In genomic region chr3:147716391-147716790, GRCm38 (mm10) we compare ENCODE assay signal across 24 mouse cellular contexts.
"Had no signal": no experiment of that assay in that cellular context is flagged by ENCODE, and none has a peak within 500 bp of the region (broad histone marks: within the 10 kb centered on the region; RNA-seq: fewer than 3 reads in every experiment).

No protein-coding gene starts in this region.

- H3K27me3 ChIP-seq: heart, embryonic 12.5 days; hindbrain, embryonic 13.5 days; hindbrain, embryonic 15.5 days; intestine, embryonic 15.5 days; limb, embryonic 12.5 days; limb, embryonic 15.5 days; liver, embryonic 12.5 days had no signal

- H3K9ac ChIP-seq: heart, embryonic 12.5 days; hindbrain, embryonic 13.5 days; hindbrain, embryonic 15.5 days; intestine, embryonic 15.5 days; limb, embryonic 12.5 days; limb, embryonic 15.5 days; liver, embryonic 12.5 days had no signal

- ATAC-seq: inflammation-experienced regulatory T-cells, adult 6 months; intestine, embryonic 15.5 days; intestine, postnatal 0 days; liver, embryonic 12.5 days had no signal

- DNase-seq: gastrocnemius, adult 2 months; gastrocnemius, postnatal 10 days; gastrocnemius, postnatal 25 days; heart, adult 18-20 months; heart, postnatal 10 days; heart, postnatal 4 days; kidney, adult 18-20 months; kidney, adult 8-10 months; kidney, postnatal 10 days; kidney, postnatal 25 days; kidney, postnatal 4 days; left cerebral cortex, postnatal 4 days had no signal

- H3K27ac ChIP-seq: gastrocnemius, adult 2 months; heart, embryonic 10.5 days; hindbrain, embryonic 13.5 days; hindbrain, embryonic 15.5 days; intestine, embryonic 15.5 days; layer of hippocampus, adult 2 months; left cerebral cortex, adult 2 months; limb, embryonic 12.5 days; limb, embryonic 15.5 days; liver, embryonic 12.5 days had no signal

- H3K4me2 ChIP-seq: heart, embryonic 12.5 days; hindbrain, embryonic 13.5 days; hindbrain, embryonic 15.5 days; intestine, embryonic 15.5 days; limb, embryonic 12.5 days; limb, embryonic 15.5 days; liver, embryonic 12.5 days had no signal

- H3K9me3 ChIP-seq: heart, embryonic 10.5 days; heart, embryonic 12.5 days; hindbrain, embryonic 13.5 days; hindbrain, embryonic 15.5 days; intestine, embryonic 15.5 days; limb, embryonic 15.5 days; liver, embryonic 12.5 days had no signal

- H3K4me3 ChIP-seq: gastrocnemius, adult 2 months; heart, embryonic 10.5 days; heart, embryonic 12.5 days; hindbrain, embryonic 13.5 days; hindbrain, embryonic 15.5 days; intestine, embryonic 15.5 days; layer of hippocampus, adult 2 months; left cerebral cortex, adult 2 months; limb, embryonic 12.5 days; limb, embryonic 15.5 days; liver, embryonic 12.5 days had no signal

- H3K4me1 ChIP-seq: heart, embryonic 10.5 days; heart, embryonic 12.5 days; hindbrain, embryonic 13.5 days; hindbrain, embryonic 15.5 days; intestine, embryonic 15.5 days; limb, embryonic 12.5 days; liver, embryonic 12.5 days had no signal

- H3K36me3 ChIP-seq: heart, embryonic 10.5 days; heart, embryonic 12.5 days; hindbrain, embryonic 13.5 days; hindbrain, embryonic 15.5 days; intestine, embryonic 15.5 days; limb, embryonic 12.5 days; limb, embryonic 15.5 days; liver, embryonic 12.5 days had no signal
